Mouse (Mus musculus): Measurements from ENCODE around the gene Lnx1.

GRCm38 (mm10) chr5:74601171-74601570, 101.5 kb downstream of the Lnx1 start:
- TF ChIP-seq CTCF (IDR thresholded peaks at IDR 0.05) (no peak), EP300 (IDR thresholded peaks at IDR 0.05) (no peak)

Measured in lung, postnatal 0 days (tissue).